Mouse (Mus musculus) heart, adult 9 months (tissue): ENCODE data around the gene Gm20547.
A peak's percentile ranks its signal among the peaks of the same experiment; 100 is the strongest.

Source experiments
- DNase-seq, 2 experiments: peaks; one replicate each; pipeline ENCODE4 v3.0.0; 2022; ENCODE audit warnings: low spot score in 2 of 2

The Gm20547 gene

DNA sequence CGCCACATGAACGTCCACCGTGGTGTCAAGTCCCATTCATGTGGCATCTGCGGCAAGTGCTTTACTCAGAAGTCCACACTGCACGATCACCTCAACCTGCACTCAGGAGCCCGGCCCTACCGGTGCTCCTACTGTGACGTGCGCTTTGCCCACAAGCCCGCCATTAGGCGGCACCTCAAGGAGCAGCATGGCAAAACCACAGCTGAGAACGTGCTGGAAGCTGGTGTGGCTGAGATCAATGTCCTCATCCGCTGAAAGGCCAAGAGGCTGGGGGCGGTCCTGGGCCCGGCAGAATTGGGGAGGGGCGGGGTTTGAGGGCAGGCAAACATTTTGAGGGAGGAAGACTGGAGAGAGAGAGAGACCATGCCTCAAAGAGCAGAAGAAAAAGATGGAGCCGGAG, 14.5 kb upstream of the Gm20547 start:
- DNase-seq: no peak

DNA sequence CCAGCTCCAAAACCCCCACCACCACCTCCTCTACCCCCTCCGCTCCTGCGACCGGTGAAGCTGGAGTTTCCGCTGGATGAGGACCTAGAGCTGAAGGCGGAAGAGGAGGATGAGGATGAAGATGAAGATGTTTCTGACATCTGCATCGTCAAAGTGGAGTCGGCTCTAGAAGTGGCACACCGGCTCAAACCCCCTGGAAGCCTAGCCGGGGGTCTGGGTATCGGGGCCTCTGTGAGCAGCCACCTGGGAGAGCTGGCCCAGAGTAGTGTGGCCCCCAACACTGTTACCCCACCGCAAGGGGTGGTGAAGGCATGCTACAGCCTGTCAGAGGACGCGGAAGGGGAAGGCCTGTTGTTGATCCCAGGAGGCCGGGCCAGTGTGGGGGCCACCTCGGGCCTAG, 13.9 kb upstream of the Gm20547 start:
- DNase-seq: no peak

GRCm38 (mm10) chr17:34894801-34895530, 13.1 kb upstream of the Gm20547 start:
- DNase-seq: peak; percentile 49 to 56

DNA sequence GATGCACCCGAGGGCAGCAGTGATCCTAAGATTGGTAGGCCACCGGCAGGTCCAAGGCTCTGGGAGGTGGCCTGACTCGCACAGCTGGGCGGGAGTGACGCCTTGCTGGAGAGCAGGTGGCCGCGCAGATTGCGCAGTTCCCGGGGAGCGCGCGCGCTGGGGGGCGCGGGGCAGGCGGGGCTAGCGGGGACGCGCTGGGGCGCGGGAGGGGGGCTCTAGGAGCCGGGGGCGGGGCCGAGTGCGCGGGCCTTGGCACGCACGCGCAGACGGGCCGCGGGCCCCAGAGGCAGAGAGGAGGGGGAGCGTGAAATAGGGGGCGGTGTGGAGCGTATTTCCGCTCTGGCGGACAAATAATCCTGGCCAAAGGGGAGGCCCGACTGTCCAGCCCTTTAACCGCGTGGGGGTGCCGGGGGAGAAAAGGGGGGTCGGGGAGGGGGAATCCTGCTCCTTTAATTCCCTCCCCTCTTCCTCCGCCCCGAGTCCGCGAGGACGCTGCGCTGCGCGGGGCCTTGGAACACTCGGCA, 12.3 kb upstream of the Gm20547 start:
- peak; percentile 95 to 96 for DNase-seq

GRCm38 (mm10) chr17:34893072-34893824, 11.4 kb upstream of the Gm20547 start:
- no peak for DNase-seq

DNA sequence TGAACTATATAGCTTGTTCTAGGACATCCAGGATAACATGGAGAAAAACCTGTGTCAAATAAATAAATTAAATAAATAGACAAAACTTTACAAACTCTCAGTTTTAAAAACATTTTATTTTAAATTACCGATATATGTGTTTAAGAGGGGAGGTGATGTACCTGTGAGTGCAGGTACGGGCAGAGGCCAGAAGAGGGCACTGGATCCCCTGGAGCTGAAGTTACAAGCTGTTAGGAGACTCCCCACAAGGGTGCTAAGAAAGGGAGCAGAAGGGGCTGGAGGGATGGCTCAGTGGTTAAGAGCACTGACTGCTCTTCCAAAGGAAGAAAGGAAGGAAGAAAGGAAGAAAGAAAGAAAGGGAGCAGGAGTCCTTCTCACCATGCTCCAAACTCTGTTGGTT, 9.5 kb upstream of the Gm20547 start:
- DNase-seq: no peak

- no peak for DNase-seq
These were observed 8.4 kb upstream of the Gm20547 start for GRCm38 (mm10) chr17:34890074-34890743.

- DNase-seq: no peak
These were observed 6.1 kb upstream of the Gm20547 start for GRCm38 (mm10) chr17:34887942-34888341.

DNA sequence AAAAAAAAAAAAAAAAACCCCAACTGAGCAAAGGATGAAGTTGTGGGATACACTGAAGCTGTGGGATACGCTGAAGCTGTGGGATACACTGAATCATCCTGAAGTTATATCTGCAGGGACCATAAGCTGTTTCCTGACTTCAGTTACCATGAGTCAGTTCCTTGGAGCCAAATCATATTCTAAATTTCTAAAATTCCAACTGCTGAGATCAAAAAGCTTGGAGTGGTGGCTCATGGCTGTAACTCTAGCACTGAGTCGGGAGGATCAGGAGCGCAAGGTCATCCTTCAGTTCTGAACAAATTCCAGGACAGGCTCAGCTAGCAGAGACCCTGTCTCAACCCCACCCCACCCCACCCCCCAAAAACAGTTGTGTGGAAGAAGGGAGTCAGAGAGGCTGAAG, 3.8 kb upstream of the Gm20547 start:
- DNase-seq: no peak

- DNase-seq: no peak
These were observed 2.9 kb upstream of the Gm20547 start for GRCm38 (mm10) chr17:34884704-34885103.

GRCm38 (mm10) chr17:34883332-34883731, 1.5 kb upstream of the Gm20547 start:
- no peak for DNase-seq

- DNase-seq: no peak
These were observed 676 bp downstream of the Gm20547 start for GRCm38 (mm10) chr17:34881166-34881565.

DNA sequence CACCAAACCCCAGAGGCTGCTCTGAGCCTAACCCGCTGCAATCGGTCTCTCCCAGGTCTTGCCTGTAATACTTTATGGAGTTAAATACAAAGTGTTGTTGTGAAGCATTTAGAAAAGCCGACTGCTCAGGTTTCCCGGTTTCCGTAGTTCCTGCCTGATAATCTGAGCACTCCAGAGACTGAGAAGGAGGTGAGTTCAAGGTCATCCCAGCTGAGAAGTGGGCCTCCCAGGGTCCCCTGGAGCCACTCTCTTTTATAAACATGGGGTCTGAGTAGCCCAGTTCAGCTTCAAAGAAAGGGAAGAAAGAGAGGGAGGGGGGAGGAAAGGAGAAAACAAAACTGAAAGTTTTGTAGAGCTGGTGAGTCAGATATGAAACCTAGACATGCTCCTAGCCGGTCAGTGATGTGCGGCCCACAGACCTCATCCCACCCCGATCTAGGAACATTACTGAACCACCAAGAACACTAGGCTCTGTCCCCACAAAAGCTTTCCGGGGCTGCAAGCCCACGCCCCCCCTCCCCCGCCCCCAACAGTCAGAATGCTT, 2.4 kb downstream of the Gm20547 start, which contains the start of gene Zbtb12:
Gene Zbtb12 (plus strand): TSS at position 148 of the 544 bp plus-strand sequence.
- no peak for DNase-seq

DNA sequence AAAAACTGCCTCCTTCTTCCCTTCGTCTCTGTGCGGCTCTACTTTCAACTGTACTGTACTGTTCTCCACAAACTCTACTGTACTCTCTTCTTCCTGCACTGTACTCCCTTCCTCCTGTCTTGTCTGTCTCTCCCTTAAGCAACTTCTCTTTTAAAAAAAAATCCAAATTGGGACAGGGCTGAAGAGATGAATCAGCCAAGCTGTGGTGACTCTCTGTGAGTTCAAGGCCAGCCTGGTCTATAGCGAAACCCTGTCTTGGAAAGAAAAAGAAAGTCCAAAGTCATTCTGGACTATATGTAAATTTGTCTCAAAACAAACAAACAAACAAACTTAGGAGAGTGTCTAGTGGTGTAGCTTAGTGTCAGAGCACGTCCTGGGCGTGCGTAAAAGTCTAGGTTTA, 7.5 kb downstream of the Gm20547 start:
- DNase-seq: no peak

DNA sequence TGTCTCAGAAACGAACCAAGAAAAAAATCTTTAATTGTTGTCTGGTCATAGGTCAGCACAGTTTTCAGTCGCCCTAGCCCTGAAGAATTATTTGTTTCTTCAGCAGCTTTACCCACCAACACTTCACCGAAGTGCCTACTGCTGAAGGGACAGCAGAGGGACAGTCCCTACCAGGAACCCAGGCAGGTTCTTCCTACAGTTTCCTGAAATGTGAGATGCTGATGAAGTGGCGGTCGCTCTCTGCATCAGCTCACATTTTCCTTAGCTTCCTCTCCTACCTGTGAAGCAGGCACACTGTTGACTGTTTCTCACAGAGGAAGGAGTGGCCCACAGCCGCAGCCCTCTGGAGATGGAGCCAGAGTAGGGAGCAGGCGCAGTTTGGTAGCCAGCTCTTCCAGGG, 15.9 kb downstream of the Gm20547 start:
- no peak for DNase-seq

- DNase-seq: no peak
These were observed 19.3 kb downstream of the Gm20547 start, which contains the start of gene Cfb for GRCm38 (mm10) chr17:34862416-34863081. Gene Cfb, minus strand, starts transcription at chr17:34862518.

- DNase-seq: no peak
These were observed 20.0 kb downstream of the Gm20547 start for GRCm38 (mm10) chr17:34861704-34862415.

DNA sequence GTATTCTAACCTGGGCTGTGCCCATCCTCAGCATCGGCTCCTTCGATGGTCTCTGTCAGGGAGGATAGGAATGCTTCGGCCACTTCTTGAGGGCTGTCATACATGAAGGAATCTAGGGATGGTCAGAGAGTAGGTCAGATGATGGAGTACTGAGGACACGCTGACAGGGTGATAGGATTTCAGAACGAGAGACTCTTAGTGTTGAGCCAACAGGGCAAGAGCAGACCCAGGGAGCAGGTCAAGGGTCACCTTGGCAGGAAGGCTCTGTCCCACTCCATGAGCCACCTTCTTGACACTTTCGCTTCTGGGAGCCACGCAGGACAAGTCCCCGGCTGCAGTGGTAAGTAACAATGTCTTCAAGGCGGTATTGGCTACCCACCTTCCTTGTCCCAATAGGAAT, 21.3 kb downstream of the Gm20547 start:
- no peak for DNase-seq

GRCm38 (mm10) chr17:34858670-34859069, 23.2 kb downstream of the Gm20547 start:
- DNase-seq: no peak

GRCm38 (mm10) chr17:34855825-34856224, 26.0 kb downstream of the Gm20547 start:
- DNase-seq: peak in 1 of 2 experiments; percentile 35

- DNase-seq: no peak
These were observed 27.1 kb downstream of the Gm20547 start for GRCm38 (mm10) chr17:34854761-34855160.
